ENCODE assay signal across 21 mouse cellular contexts in genomic region chr2:165102920-165103319, GRCm38 (mm10). TPM values are rescaled to one million over a fixed set of nuclear protein-coding genes. Genes with fewer than 3 reads are reported as not detected.
"Had no signal": no experiment of that assay in that cellular context is flagged by ENCODE, and none has a peak within 500 bp of the region (broad histone marks: within the 10 kb centered on the region; RNA-seq: fewer than 3 reads in every experiment).

No protein-coding gene starts in this region.

- H3K36me3 ChIP-seq: limb, embryonic 10.5 days; liver, embryonic 12.5 days; lung, embryonic 15.5 days; midbrain, embryonic 10.5 days; neural tube, embryonic 12.5 days; stomach, embryonic 15.5 days had no signal

- DNase-seq: kidney, adult 8-10 months; kidney, postnatal 10 days; kidney, postnatal 4 days; midbrain, embryonic 14.5 days; spleen, adult 18-20 months; thymus, adult 2 months; thymus, postnatal 36 days had no signal

- H3K9me3 ChIP-seq: limb, embryonic 10.5 days; liver, embryonic 12.5 days; lung, embryonic 15.5 days; midbrain, embryonic 10.5 days; neural tube, embryonic 12.5 days; stomach, embryonic 15.5 days had no signal

- H3K4me1 ChIP-seq: liver, embryonic 12.5 days; lung, embryonic 15.5 days; stomach, embryonic 15.5 days had no signal

- H3K9ac ChIP-seq: liver, embryonic 12.5 days; lung, embryonic 15.5 days; neural tube, embryonic 12.5 days; stomach, embryonic 15.5 days had no signal

- H3K4me2 ChIP-seq: liver, embryonic 12.5 days; lung, embryonic 15.5 days; neural tube, embryonic 12.5 days; stomach, embryonic 15.5 days had no signal

- H3K4me3 ChIP-seq: layer of hippocampus, adult 2 months; limb, embryonic 10.5 days; liver, embryonic 12.5 days; lung, embryonic 15.5 days; midbrain, embryonic 10.5 days; neural tube, embryonic 12.5 days; stomach, embryonic 15.5 days had no signal

- H3K27ac ChIP-seq: layer of hippocampus, adult 2 months; limb, embryonic 10.5 days; liver, embryonic 12.5 days; lung, embryonic 15.5 days; midbrain, embryonic 10.5 days; neural tube, embryonic 12.5 days; stomach, embryonic 15.5 days had no signal

- ATAC-seq: intestine, postnatal 0 days; liver, embryonic 12.5 days had no signal

RNA-seq across cellular contexts. Expression of gene 1700025C18Rik, which starts 12.4 kb away (rescaled TPM):
- total RNA-seq: layer of hippocampus, adult 2 months; layer of hippocampus, postnatal 14 days; left cerebral cortex, adult 18-20 months; left cerebral cortex, postnatal 14 days; neutrophil, adult 5-6 weeks had no signal
- polyA plus RNA-seq: intestine, postnatal 0 days; limb, embryonic 10.5 days; limb, embryonic 14.5 days; liver, embryonic 12.5 days; liver, embryonic 16.5 days; lung, embryonic 15.5 days; midbrain, embryonic 10.5 days; midbrain, embryonic 14.5 days; neural tube, embryonic 12.5 days; stomach, embryonic 15.5 days; thymus, adult 2 months had no signal
